Mouse (Mus musculus) right cerebral cortex, postnatal 14 days (tissue): ENCODE results near the gene Actr10.

Experiments
- DNase-seq: peaks from one replicate; pipeline ENCODE4 v3.0.0; 2022

Actr10 gene

DNA sequence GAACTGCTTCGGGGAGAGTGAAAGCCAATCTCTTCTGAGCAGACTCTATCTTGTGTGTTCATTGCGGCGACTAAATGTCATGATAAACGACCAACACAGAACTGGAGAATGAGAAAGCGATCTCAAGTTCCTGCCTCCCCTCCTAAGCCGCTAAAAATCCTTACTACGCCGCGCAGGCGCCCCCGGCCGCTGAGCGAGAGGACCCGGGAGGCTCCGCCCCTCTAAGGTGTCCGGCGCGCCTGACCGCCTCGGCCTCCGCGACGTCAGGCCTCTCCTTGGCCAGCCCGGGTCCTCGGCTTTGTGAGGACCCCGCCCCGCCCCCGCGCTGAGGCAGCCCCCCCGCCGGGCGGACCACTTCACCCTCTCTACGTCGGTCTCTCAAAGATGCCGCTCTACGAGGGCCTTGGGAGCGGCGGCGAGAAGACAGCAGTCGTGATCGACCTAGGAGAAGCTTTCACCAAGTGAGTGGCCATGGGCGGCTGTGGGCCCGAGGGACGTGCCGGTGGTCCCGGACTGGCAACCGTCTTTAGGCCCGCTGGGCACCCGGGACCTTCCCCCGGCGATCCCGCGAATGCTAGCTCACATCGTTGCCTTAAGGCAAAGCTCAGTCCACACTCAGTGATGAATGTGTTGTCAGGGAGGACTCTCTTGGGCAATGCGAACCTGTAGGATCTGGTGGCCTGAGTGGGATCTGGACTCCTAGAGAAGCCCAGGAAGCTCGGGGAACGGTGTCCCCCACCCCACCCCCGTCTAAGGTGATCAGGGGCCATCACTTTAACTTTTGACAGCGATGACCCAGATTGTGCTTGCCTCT is at the start of gene Actr10:
TSS of gene Actr10 (plus strand) at position 287 of the 814 bp plus-strand sequence.
- peak; percentile 94 for DNase-seq

DNA sequence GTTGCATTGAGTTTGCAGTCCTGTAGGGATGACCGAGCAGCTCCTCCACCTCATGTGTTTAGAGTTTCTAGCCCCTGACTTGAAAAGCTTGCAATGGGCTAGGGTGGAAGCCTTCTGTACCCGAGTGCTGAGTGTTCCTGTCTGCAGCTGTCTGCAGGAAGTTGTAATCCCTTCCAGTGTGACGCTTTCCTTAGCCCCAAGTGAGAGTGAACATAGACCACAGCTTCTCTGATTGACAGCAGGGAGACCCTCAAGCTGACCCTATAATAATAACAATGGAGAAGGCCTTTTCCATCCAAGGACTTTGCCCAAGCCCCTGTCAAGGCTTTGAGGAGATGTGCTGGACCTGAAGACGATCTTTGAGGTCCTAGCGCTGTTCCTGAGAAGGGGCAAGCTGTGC is 47.3 kb upstream of the Actr10 start:
- DNase-seq, result no peak

DNA sequence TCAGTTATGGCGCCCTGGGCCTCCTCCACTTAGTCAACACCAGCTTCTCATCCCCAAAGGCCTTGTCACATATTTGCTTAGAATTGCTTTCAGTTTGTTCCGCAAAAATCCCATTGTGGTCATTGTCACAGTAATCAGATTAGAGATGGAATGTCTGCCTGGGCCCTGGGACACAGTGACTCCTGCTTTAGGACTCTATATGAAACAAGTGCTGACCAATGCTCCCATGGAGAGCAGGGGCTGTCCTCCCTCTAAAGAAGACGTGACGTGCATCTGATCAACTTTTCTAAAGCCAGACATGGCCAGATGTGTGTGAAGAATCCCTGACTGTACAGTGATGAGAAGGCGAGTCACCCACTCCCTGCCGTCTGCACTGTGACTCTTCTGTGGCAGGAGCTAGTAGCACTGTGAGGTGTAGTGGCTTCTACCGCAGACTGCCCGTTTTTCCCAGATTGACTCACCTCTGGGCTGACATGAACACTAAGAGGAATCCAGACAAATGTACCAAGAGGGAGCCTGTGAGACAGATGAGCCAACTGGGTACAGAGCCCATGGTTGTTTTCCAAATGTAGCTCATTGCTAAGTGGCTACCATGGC is 46.7 kb upstream of the Actr10 start:
- no peak for DNase-seq

DNA sequence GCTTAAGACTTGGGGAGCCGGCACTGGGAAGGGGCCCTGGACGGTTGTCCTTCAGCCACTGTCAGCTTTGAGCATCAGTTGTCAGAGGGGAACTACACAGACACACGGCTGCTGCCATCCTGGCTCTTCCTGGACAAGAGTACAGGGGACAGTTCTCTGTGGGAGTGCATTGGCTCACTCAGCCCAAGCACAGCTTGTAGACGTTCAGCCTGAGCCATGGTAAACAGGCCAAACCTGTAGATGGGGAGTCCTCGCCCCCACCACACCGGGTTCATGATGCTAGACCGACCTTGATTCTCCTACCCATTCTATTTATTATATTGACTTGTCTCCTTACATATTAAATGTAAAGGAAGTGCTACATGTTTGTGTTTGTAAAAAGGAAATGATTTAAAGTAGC is 42.4 kb upstream of the Actr10 start:
- DNase-seq, result no peak

DNA sequence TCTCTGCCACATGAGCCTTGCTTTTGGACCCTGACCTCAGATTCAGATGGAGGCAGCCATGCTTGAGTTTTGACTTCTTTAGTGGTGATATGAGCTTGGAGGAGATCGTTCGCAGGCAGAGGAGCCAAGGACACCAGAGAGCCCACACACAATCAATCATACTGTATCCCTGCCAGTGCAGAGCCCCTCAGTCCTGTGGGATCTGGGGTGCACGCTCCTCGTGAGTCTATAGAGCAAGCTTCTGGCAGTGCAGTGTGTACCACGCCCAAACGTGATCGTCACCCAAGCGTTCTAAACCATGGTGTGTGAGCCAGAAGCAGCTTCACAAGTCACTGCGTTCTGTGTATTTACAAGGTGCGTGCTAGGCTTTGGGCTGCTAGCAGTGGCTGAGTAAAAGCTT is 41.6 kb upstream of the Actr10 start:
- DNase-seq, result no peak

DNA sequence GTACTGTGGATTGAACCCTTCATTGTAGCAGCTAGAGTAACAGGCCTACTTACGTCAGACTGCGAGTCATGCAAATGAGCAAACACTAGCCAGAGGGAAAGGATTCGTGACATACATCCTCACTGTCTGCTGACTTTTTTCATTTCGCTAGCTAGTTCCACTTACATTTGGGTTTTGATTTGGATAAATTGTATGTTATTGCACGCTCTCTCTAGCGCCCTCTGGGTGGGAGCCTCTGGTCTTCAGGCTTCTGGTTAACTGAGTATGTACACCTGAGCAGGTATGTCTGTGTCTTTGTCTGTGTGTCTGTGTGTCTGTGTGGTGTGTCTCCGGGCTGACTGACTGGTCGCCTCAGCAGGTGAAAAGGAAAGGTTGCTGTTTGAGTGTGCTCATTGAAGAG is 40.2 kb upstream of the Actr10 start:
- DNase-seq, result no peak

DNA sequence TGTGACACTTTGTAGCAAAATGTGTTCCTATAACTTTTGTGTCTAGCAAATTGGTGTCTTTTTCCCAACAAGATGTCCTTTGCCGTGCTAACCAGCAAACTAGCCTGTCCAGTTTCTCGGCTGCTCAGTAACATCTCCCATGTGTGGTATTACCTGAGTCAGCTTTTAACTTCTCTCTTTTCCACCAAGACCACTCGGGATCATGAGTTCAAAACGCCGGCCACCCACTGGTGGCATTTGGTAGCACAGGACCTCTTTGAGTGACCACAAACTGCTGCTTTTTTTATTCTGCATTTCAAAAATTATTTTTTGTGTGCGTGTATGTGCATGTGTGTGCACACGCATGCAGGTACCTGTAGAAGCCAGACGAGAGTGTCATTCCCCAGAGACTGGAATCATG is 39.2 kb upstream of the Actr10 start:
- DNase-seq, result no peak

DNA sequence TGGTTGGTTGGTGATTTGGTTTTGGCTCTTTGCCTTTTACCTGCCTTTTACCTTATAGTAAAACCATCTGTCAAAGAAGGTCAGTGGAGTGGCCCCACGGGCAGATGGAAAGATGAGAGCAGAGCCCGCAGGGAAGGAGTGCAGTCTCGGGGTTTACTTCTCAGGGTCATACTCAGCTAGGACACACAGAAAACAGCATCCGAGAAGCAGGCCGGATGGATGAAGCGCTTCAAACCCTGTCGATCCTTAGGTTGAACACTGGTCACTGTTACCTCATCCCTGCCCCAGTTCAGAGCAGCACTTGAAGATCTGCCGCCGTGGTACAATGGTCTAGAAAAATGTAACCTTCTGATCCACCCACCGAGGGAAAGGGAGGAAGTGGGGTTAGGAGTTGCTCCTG is 33.2 kb upstream of the Actr10 start:
- DNase-seq, result no peak

DNA sequence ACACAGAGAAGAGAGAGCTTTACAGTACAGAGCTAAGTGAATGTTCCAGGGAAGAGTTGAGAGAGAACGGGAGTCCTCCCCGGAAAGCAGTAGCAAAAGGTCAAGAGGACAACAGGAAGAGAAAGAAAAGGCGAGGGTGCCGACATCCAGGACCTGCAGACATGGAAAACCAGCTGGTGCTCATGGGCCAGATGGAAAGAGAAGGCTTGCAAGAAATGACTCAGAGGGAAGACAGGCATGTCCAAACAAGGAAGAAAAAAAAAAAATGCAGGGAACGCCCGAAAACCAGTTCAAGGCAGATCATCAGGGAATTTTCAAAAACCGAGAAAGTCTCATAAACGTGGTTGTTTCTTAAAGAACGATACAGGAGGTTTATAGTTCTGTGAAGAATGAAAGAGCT is 30.8 kb upstream of the Actr10 start:
- no peak for DNase-seq

DNA sequence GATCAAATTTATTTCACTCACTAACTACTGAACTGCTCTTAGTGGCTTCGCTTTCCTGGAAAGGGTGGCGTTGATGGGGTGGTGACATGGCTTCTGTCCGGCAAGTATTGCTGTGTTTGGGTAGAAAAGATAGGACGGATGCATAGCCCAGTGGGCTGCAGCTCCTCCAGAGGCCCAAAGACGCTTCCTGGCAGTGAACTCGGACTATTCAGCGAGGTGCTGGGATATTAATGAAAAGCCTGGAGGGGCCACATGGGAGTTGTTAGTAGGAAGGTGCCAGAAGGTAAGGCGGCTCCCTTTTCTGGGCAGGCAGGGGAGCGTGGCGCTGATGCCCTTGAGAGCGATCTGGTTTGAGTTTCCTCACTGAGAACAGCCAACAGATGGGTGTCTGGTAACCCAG is 30.0 kb upstream of the Actr10 start:
- no peak for DNase-seq

DNA sequence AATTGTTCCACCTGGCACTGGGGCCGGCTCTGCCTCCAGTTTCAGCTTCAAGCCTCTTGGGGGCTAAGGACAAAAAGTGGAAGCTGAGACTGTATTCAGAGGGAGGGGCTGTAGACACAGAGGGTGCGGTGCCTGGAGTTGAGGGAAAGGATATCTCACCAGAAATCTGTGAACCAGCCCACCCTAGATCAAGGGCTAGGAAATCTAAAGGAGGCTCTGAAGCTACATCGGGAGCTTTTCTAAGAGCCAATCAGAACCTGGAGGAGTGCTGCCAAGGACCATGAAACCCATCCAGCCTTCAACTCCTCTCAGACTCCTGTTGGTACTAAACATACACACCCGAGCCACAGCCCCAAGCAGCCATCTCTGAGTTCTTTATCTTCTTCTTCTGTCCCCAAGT is 29.6 kb upstream of the Actr10 start:
- DNase-seq, result no peak

DNA sequence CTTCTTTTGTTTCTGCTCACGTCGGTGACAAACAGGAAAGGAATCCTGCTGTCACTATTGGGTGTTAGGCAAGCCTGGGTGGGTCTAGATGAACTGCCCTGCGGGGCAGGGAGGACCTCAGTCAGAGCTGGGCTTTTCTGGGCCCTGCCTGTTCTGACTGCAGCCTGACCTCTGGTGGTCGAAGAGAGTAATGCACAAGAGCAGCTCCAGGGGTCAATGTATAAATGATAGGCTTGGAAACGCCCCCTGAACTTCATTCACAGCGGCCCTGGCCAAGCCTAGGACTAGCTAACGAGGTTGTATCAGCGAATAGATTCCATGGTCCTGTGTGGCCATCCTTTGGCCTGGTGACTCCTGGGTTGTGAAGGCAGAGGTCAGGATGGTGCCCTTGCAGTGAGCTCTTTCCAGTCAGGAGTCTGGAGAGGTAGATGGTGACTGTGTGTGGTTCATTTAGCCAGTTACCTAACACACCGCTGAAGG is 27.4 kb upstream of the Actr10 start:
- DNase-seq, result peak; percentile 75

DNA sequence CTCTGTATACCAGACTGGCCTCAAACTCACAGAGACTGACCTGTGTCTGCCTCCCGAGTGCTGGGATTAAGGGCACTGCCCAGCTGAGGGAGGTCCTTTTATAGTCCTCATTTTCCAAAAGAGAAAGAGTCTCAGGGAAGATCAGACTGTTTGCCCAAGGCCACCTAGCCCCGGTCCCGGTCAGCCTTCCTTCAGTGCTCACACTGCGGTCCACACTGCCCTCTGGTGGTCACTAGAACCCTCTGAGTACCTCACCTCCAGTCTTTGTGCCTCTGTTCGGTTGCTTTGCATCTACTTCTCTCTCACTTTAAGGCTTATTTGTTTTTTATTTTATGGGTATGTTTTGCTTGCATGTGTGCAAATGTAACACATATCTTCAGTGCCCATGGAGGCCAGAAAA is 26.6 kb upstream of the Actr10 start:
- peak; percentile 88 for DNase-seq

DNA sequence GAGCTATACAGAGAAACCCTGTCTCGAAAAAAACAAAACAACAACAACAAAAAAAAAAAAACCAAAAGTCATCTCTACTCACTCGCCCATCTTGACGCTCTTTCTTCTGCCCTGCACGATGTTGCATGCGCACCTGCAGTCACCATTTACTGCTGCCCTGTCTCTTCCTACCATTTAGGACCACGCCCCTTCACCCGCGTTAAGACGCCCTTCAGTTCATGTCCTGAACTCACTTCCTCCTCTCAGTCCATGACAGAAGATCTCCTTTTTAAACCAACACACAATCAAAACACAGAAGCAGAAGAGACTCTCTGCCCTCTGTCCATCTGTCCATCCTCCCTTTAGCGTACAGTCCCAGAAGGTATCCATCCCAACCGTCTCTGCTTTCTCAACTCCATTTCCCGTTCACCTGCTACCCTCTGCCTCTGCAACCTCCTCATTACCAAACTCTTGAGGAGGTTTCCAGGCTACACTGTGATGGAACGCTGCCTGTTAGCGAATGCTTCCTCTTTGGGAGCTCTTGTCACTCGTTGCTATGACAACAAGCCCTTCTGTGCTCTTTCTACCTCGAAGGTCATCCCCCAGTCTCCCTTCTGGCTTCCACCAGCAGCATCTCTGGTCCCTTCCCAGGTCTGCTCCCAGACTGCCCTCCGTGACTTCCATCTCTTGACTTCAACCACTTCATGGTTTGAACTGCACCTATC is 25.8 kb upstream of the Actr10 start:
- DNase-seq, result no peak

DNA sequence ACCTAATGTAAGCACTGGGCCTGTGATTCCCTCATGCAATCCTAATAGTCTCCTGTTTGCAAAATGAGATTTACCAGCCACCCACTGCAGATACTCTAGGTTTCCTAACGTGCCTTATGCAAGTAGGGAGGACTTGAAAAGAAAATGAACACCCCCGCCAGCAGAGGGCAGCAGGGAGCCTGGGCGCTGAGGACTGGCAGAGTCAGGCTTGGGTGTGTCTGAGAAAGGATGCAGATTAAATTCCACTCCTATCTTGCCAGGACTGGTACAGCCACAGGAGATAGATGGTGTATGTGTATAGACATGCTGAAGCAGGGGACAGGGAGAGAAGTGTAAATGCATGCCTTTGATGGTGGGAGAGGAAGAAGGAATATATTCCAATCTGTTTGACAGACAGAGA is 24.2 kb upstream of the Actr10 start:
- peak; percentile 64 for DNase-seq

DNA sequence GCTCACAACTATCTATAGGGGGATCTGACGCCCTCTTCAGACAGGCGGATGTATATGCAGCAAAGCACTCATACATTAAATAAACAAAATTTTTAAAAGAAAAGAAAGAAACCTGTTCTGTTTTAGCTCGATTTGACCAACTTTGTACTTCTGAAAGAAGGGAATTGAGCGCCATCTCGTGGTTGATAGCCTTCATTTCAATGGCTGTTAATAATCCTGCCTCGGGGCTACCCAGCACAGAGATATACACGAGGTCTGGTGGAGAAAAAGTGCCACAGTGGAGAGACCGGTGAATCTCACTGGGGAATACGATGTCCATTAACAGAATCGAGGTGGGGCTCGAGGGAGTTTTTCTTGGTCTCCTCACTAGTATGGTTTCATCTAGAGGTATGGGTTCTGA is 23.3 kb upstream of the Actr10 start:
- peak; percentile 63 for DNase-seq

DNA sequence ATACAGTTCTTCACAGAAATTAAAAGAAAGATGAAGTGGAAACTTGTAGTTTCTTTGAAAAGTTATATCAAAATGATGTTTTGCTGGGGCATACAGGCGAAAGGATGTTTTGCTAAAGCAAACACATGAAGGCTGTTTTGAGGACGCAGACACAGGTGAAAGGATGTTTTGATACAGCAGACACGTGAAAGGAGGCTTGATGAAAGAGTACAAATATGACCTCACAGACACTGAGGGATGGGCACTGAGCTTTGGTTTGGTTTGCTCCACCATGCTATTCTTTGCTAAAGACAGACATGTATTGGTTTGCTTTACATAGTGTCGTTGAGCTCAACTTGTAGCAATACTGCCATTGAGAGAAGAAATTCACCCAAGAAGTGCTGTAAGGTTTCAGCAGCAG is 7.9 kb upstream of the Actr10 start:
- DNase-seq, result no peak

DNA sequence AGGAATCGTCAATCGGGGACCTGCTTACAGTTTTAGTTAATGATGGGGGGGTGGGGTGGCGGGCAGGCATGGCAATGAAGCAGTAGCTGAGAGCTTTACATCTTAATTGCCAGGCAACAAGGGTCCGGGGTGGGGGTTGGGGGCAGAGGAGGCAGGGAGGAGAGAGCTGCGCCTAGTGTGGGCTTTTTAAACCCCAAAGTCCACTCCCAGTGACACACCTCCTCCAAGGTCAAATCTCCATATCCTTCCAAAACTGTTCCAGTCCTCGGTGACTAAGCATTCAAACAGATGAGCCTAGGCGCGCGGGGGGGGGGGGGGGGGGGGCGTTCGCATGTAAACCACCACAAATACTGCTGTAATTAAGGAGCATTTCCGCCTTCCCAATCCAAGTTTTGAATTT is 507 bp upstream of the Actr10 start:
- DNase-seq, result peak; percentile 34

DNA sequence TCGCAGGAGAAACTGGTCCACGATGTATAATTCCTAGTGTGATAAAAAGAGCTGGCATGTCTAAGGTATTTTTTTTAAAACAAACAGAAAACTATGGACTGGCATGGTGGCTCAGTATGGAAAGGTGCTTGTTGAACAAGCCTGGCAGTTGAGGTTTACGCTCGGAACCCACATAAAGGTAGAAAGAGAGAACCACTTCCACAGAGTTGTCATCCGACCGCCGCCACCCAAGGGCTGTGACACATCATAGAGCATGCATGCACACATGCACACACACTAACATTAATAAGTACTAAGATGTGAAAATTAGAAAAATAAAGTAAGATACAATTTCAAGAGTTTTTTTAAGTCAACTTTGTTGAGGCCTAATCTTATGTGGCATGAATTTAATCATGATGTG is 3.1 kb downstream of the Actr10 start:
- no peak for DNase-seq

DNA sequence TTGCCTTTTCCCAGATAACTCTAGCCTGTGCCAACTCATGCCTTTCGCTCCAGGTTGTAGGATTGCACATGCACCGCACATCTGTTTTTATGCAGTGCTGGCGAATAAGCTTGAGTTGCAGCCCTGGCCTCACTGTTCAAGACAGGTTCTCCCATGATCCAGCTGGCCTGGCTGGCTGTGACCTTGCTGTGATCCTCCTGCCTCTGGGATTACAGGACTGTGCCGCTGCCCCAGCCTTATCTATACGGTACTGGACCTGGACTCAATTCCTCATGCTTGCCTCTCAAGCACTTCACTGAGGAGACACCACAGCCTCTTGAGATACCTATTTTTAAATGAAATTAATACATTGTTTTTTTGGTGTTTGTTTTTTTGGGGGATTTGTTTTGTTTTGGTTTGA is 6.5 kb downstream of the Actr10 start:
- no peak for DNase-seq

DNA sequence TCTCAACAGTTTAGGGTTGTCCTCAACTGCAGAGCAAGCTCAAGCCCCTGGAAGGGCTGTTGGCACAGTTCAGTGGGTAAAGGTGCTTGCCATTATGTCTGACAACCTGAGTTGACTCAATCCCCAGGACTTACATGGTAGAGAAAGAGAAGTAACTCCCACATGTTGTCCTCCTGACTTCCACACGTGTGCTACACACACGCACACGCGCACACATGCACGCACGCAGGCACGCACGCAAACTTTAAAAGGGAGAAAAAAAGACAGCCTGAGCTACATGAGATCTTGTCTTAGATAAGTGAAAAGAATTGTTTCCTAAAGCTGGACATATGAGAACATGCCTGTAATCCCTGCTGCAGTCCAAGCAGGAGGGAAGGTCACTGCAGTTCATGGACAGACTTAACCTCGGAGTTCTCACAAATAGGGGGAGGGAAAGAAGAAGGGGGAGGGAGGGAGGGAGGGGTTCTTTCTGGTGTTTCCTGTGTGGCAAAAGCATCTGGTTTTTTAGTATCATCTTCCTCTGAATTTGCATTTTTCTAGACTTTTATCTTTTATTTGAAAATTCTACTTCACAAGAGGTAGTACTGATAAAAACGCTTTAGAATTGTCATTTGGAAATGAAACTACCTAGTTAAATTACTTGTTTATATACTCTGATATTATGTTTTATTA is 9.1 kb downstream of the Actr10 start:
- no peak for DNase-seq

DNA sequence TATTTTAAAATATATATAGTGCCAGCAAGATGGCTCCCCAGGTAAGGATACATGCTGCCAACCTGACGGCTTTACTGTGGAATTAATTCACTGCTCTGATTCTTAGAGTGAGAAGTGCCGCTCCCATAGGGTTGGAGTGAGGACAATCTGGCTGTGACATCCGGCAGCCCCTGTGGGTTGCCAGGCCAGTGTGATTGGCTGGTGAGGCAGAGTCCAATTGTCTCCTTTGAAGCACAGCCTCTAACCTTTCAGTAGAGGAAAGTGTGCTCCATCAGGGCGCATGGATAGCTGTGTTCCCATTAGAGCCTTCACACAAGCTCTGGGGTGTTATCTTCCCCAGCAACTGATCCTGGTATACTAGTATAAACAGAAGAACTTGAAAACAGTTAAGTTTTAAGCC is 21.0 kb downstream of the Actr10 start:
- DNase-seq, result no peak

DNA sequence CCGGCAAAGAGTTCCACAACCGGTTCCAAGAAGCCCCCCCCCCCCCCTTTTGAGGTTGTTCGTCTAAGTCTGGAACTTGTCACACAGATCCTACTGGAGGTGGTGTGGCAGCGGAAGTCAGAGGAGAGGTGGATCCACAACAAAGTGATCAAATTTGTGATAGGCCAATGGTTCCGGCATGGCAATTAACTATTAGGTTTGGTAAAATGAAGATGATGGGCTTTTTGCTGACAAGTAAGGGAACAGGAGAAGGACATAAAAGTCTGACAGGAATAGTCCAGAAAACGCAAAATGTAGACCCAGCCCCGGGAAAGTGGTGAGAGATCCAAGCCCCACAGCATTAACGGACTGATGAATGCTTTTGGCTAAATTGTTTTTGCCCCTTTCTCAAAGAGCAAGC is 29.9 kb downstream of the Actr10 start:
- DNase-seq, result no peak
